Mouse (Mus musculus): Measurements from ENCODE around the gene Gtf2e1.

DNA sequence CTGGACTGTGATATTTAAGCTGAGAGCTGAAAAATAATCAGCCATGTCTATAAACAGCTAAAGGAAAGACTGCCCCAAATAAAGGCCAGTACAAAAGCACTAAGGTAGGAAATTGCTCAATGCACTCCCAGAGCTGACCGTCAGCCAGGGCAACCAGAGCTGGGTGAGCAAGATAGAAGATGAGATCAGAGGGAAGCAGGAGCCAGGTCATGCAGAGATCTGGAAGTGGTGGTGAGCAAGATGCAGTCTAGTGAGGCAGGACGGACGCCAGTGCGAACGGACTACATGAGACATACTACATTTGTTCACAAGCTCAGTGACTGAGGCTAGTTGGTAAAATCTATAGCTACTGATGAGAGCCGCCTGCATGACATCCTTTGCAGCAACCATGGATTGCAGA is 75.6 kb downstream of the Gtf2e1 start:
- no peak for TF ChIP-seq FLI1 (IDR thresholded peaks at IDR 0.05; ENCODE audit: low read length)
- TF ChIP-seq GATA1 (IDR thresholded peaks at IDR 0.05; ENCODE audit: borderline replicate concordance, low read length): no peak
